Mouse (Mus musculus) cerebellum, adult 11-12 months (tissue): ENCODE data around the gene Btbd19.

Source experiments
- DNase-seq: peaks from one replicate; pipeline ENCODE4 v3.0.0; 2022

The Btbd19 gene

DNA sequence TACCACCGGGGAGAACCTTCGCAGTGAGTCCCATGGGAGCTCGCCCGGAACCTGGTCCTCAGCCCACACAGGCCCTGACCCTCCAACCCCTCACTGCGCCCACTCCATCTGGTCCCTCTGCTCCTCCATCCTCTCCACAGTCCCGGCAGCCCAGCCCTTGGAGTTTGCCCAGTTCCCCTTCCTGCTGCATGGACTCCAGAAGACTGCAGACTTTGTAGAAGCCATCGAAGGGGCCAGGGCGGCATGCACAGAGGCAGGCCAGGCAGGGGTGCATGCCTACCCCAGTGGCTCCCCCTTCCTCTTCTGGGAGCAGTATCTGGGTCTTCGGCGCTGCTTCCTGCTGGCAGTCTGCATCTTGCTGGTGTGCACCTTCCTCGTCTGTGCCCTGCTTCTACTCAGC, 14.5 kb downstream of the Btbd19 start:
- no peak for DNase-seq

DNA sequence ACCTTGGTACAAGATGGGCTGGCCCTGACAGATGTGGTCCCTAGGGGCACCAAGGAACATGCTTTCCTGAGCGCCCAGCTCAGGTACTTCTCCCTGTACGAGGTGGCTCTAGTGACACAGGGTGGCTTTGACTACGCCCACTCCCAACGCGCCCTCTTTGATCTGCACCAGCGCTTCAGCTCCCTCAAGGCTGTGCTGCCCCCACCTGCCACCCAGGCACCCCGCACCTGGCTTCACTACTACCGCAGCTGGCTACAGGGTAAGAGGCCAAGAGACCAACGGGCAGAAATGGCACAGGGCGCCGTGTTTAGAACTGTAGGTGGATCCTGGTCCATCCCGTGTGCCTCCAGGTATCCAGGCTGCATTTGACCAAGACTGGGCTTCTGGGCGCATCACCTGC, 15.3 kb downstream of the Btbd19 start:
- no peak for DNase-seq

DNA sequence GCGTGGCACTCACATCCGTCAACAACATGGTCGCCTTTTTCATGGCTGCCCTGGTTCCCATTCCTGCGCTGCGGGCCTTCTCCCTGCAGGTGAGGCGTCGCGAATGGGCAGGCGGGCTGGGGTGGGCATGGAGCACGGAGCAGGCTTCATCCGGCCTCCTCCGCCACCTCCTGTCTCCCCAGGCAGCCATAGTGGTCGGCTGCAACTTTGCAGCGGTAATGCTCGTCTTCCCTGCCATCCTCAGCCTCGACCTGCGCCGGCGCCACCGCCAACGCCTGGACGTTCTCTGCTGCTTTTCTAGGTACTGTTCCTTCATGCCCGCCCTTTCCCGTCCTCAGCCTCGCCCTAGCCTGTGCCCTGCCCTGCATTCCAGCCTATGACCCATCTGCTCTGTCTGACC, 16.2 kb downstream of the Btbd19 start:
- DNase-seq, result no peak

GRCm38 (mm10) chr4:117108524-117108849, 17.0 kb downstream of the Btbd19 start:
- DNase-seq, result no peak

DNA sequence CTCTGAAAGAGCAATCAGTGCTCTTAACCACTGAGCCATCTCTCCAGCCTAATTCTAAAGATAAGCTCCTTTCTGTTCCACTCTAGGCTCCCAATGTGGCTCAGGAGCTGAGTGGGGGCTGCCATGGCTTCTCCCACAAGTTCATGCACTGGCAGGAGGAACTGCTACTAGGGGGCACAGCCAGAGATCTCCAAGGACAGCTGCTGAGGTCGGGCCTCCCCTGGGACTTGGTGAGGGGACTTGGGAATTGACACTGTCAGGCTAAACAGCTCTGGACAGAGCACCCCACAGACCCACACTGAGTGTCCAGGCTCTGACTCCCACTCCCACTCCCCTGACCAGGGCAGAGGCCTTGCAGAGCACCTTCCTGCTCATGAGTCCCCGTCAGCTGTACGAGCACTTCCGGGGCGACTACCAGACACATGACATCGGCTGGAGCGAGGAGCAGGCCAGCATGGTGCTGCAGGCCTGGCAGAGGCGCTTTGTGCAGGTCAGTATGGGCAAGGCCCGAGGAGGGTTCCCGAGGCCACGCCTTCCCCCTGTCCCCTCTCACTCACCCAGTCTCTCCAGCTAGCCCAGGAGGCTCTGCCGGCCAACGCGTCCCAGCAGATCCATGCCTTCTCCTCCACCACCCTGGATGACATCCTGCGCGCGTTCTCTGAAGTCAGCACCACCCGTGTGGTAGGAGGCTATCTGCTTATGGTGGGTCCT, 17.6 kb downstream of the Btbd19 start:
- DNase-seq, result no peak

- DNase-seq, result no peak
These were observed 20.4 kb downstream of the Btbd19 start for GRCm38 (mm10) chr4:117105127-117105526.

- no peak for DNase-seq
These were observed 20.9 kb downstream of the Btbd19 start for GRCm38 (mm10) chr4:117104672-117105071.

DNA sequence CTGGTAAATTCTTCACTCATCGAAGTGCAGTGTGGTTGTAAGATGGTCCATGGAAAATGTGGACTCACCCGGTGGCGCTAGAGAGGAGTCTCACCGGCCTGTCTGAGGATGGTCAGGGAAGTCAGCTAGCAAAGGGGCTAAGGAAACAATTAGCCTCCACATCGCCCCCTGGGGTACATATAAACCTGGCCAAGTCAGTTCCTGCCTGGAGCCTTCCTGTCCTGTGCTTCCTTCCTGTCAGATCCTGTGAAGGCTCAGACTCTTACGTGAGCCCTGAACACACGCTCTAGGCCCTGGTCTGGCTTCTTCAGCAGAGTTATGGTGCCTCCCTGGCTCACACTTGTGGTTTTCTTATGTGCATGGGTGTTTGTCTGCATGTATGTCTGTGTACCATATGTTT, 24.3 kb downstream of the Btbd19 start:
- DNase-seq, result no peak

DNA sequence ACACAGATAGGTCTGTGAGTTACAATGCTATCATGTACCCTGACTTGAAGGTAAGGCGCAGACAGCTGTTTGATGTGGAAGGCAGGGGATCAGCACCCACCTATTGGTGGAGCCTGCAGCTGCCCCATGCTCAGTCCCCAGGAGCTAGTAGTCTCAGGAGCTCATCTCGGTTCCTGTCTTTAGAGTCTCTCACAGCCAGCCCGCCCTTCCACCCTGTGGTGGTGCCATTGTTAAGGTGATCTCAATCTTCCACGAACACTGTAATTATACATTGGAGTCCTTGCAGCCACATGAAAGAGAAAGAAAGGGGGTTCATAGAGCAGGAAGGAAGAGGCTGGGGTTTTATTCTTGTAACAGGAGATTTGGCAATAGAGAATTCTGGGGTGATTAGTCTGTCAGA, 25.5 kb downstream of the Btbd19 start:
- DNase-seq, result no peak

DNA sequence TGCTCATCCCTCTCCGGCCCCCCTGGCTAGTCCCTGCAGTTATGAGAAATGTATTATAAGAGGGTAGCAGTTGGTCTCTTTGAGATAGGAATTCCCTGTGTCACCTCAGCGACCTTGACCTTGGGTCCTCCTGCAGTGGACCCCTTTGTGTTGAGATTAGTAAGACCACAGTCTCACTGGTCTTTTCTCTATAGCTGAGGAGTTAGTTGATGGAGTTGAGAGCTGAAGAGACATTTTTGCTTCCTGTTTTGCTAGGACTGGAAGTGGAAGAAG, 26.8 kb downstream of the Btbd19 start:
- no peak for DNase-seq

- no peak for DNase-seq
These were observed 27.4 kb downstream of the Btbd19 start for GRCm38 (mm10) chr4:117097969-117098763.

GRCm38 (mm10) chr4:117096666-117097065, 28.9 kb downstream of the Btbd19 start:
- no peak for DNase-seq

DNA sequence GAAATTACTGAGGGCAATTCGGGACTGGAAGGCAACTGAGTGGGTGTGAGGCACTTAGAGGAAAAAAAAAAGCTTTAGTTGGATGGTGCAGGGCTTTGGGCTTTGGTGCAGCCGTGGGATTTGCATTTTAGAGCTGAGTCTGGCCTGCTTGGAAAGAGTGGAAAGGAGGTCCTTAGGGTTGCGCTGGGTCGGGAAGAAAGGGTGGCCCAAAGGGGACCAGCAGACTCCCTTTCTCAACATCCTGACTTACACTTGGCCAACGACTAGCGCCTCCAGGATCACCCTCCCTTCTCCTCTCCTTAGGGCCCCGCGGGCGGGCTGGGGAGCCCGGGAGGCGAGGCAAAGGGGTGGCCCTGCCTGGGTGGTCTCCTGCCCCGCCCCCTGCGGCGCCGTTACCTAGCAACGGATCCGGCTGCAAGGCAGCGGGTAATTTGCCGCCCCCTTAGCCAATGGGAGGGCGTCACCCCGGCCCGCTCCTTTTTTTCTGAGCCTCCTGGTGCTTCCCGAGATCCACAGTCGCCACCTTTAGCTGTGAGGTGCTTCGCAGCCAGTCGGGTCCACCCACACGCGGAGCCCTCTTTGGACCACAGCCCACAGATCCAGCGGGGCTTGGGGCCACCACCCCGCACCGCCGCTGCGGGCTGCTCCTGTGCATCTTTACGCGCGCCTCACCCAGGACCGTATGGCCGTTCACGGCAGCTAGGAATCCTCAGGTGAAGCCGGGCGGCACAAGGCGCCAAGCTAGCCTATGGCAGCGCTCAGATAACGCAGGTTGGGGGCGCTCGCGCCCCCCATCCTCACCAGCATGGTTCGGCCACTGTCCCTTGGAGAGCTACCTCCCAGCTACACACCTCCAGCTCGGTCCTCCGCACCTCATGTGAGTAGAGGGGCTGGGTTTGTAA, 29.7 kb downstream of the Btbd19 start, which contains the start of gene Ptch2:
Gene Ptch2, plus strand, starts transcription at position 525 of the 902 bp plus-strand sequence.
- peak; percentile 21 for DNase-seq

DNA sequence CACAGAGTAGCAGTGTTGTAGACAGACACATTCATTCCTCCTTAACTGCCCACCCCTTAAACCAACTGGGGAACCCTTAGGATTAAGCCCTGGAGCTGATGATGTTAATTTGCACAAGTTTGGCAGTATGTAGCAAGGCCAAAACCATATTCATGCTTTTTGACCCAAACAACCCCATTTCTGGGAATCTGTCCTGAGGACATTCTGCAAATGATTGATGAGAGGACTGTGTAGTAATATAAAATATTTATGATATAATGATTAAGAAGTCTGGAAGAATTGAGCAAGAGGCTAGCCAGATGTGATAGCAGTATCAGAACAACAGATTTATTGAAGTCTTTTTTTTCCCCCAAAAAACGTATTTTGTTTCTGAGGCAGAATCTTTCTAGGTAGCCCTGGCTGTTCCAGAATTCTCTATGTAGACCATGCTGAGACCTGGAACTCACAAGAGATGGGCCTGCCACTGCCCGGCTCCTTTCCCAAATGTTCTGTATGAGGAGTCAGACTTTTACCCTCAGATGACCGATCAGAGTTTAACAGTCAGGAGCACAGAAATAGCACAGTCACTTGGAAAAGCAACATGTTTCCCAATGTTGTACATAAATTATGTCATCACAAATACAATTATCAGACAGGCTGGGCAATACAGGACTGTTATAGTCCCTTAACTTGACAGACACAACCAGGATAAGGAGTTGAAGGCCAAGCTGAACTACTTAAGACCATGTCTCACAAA, 30.7 kb downstream of the Btbd19 start:
- no peak for DNase-seq

GRCm38 (mm10) chr4:117090586-117090985, 34.9 kb downstream of the Btbd19 start:
- DNase-seq, result no peak

- DNase-seq, result no peak
These were observed 37.4 kb downstream of the Btbd19 start for GRCm38 (mm10) chr4:117087948-117088640.

- no peak for DNase-seq
These were observed 54.3 kb downstream of the Btbd19 start for GRCm38 (mm10) chr4:117071183-117071582.

DNA sequence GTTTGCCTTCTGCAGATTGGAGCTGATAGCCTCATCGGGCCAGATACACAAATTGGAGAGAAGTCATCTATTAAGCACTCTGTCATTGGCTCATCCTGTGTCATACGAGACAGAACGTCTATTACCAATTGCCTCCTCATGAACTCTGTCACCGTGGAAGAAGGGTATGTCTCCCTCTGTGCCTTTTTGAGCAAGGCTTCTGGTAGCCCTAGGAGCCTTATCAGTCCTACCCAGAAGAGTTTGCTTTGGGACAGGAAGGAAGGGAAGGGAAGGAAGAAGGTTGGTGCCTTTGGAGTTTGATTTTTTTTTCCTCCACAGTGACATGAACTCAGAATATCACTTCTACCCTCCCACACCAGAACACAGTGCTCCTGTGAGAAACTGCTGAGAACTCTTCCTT, 54.9 kb downstream of the Btbd19 start:
- no peak for DNase-seq

DNA sequence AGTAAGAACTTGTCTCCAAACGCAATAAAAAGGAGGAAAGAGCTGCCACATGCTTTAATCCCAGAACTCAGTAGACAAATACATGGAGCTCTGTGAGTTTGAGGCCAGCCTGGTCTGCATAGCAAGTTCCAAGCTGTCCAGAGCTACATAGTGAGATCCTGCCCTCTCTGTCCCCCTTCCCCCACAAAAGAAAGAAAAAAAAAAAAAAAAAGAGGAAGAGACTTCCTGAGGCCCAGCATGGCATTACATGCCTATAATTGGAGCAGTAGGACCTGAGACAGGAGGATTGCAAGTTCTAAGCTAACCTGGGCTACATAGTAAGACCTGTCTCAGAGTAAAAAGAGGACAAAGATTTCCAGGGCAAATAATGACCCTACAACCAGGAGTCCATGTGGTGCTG, 55.9 kb downstream of the Btbd19 start:
- DNase-seq, result no peak
